Mouse (Mus musculus): ENCODE results near the gene Mpdz. TPM values are rescaled to one million over a fixed set of nuclear protein-coding genes. Genes with fewer than 3 reads are reported as not detected.

Mpdz gene
- total and polyA plus RNA-seq, 3 experiments = 19.3 to 59.6 (median 57.7) TPM

GRCm38 (mm10) chr4:81389263-81389662 is 53.4 kb downstream of the Mpdz start:
- Histone ChIP-seq H3K36me3 (ENCODE audit: control insufficient read depth, insufficient read depth, low read length) (0 out of 2 replicates have a peak, but pooled peaks cover 2% of the 10 kb centered on the region), H3K4me3 (no peak overlapping the region), H3K27me3 (ENCODE audit: control insufficient read depth, insufficient read depth, low read length) (no peaks in the 10 kb centered on the region), H3K4me1 (ENCODE audit: control insufficient read depth, insufficient read depth, low read length) (no peaks in the 10 kb centered on the region), H3K79me2 (replicated peaks; ENCODE audit: control insufficient read depth, insufficient read depth, low read length) (no peaks in the 10 kb centered on the region), H3K27ac (no peak overlapping the region), H3K9ac (ENCODE audit: low read depth, low read length) (no peak overlapping the region)
- intact Hi-C loops (cut with DNase I) = no loop called here
- TF ChIP-seq POLR2A (IDR thresholded peaks at IDR 0.05; ENCODE audit: insufficient read depth, low read depth, low read length) (no peak), EP300 (IDR thresholded peaks at IDR 0.05; ENCODE audit: insufficient read depth, low read depth, low read length) (no peak), CTCF (IDR thresholded peaks at IDR 0.05) (no peak)
- no peak for DNase-seq

GRCm38 (mm10) chr4:81387644-81388043 is 55.0 kb downstream of the Mpdz start:
- H3K9ac ChIP-seq (ENCODE audit: low read depth, low read length) = no peak overlapping the region

GRCm38 (mm10) chr4:81372355-81372754 is 70.3 kb downstream of the Mpdz start:
- no peak overlapping the region; the same call in 1 of the 2 replicates for H3K27ac ChIP-seq
- H3K4me3 ChIP-seq = no peak overlapping the region
- intact Hi-C loops (cut with DNase I) = loop anchor here (5.0 kb wide), 1 partner anchor 100 kb away; no protein-coding TSS in a partner anchor

More at GRCm38 (mm10) chr4:81387644-81388043, 55.0 kb downstream of the Mpdz start:
- Histone ChIP-seq H3K79me2 (replicated peaks; ENCODE audit: control insufficient read depth, insufficient read depth, low read length) (no peaks in the 10 kb centered on the region), H3K4me1 (ENCODE audit: control insufficient read depth, insufficient read depth, low read length) (no peaks in the 10 kb centered on the region), H3K27ac (no peak overlapping the region), H3K36me3 (ENCODE audit: control insufficient read depth, insufficient read depth, low read length) (0 out of 2 replicates have a peak, but pooled peaks cover 2% of the 10 kb centered on the region), H3K4me3 (no peak overlapping the region), H3K27me3 (ENCODE audit: control insufficient read depth, insufficient read depth, low read length) (no peaks in the 10 kb centered on the region)
- no peak for TF ChIP-seq CTCF (IDR thresholded peaks at IDR 0.05)
- TF ChIP-seq POLR2A (IDR thresholded peaks at IDR 0.05; ENCODE audit: insufficient read depth, low read depth, low read length) = no peak
- no peak for TF ChIP-seq EP300 (IDR thresholded peaks at IDR 0.05; ENCODE audit: insufficient read depth, low read depth, low read length)
- WGBS = 94% methylated on average over 2 of the region's 2 CpGs
- intact Hi-C loops (cut with DNase I) = no loop called here
- no peak for DNase-seq

GRCm38 (mm10) chr4:81351368-81351767 is 91.2 kb downstream of the Mpdz start:
- H3K4me1 ChIP-seq (ENCODE audit: control insufficient read depth, insufficient read depth, low read length) = no peaks in the 10 kb centered on the region
- H3K79me2 ChIP-seq (replicated peaks; ENCODE audit: control insufficient read depth, insufficient read depth, low read length) = no peaks in the 10 kb centered on the region
- 97% methylated on average over 3 of the region's 3 CpGs for WGBS
- H3K27ac ChIP-seq = no peak overlapping the region
- no peak for TF ChIP-seq CTCF (IDR thresholded peaks at IDR 0.05)
- no peak for TF ChIP-seq POLR2A (IDR thresholded peaks at IDR 0.05; ENCODE audit: insufficient read depth, low read depth, low read length)
- TF ChIP-seq EP300 (IDR thresholded peaks at IDR 0.05; ENCODE audit: insufficient read depth, low read depth, low read length) = no peak
- H3K4me3 ChIP-seq = no peak overlapping the region
- no peak for DNase-seq
- H3K9ac ChIP-seq (ENCODE audit: low read depth, low read length) = no peak overlapping the region
- H3K36me3 ChIP-seq (ENCODE audit: control insufficient read depth, insufficient read depth, low read length) = no peaks in the 10 kb centered on the region
- H3K27me3 ChIP-seq (ENCODE audit: control insufficient read depth, insufficient read depth, low read length) = no peaks in the 10 kb centered on the region; the same call in 1 of the 2 replicates
- intact Hi-C loops (cut with DNase I) = no loop called here

More at GRCm38 (mm10) chr4:81372355-81372754, 70.3 kb downstream of the Mpdz start:
- no peaks in the 10 kb centered on the region for H3K4me1 ChIP-seq (ENCODE audit: control insufficient read depth, insufficient read depth, low read length)
- H3K36me3 ChIP-seq (ENCODE audit: control insufficient read depth, insufficient read depth, low read length) = no peaks in the 10 kb centered on the region
- no peaks in the 10 kb centered on the region for H3K79me2 ChIP-seq (replicated peaks; ENCODE audit: control insufficient read depth, insufficient read depth, low read length)
- no peak overlapping the region for H3K9ac ChIP-seq (ENCODE audit: low read depth, low read length)
- 57% methylated on average over 4 of the region's 4 CpGs for WGBS
- TF ChIP-seq CTCF (IDR thresholded peaks at IDR 0.05) (no peak), EP300 (IDR thresholded peaks at IDR 0.05; ENCODE audit: insufficient read depth, low read depth, low read length) (no peak), POLR2A (IDR thresholded peaks at IDR 0.05; ENCODE audit: insufficient read depth, low read depth, low read length) (no peak)
- H3K27me3 ChIP-seq (ENCODE audit: control insufficient read depth, insufficient read depth, low read length) = no peaks in the 10 kb centered on the region
- DNase-seq = peak in 1 of 2 experiments; percentile 5

GRCm38 (mm10) chr4:81348646-81349045 is 94.0 kb downstream of the Mpdz start:
- H3K27ac ChIP-seq = no peak overlapping the region
- no peak for DNase-seq
- H3K4me3 ChIP-seq = no peak overlapping the region
- intact Hi-C loops (cut with DNase I) = no loop called here
- H3K36me3 ChIP-seq (ENCODE audit: control insufficient read depth, insufficient read depth, low read length) = no peaks in the 10 kb centered on the region; the same call in 1 of the 2 replicates
- no peaks in the 10 kb centered on the region for H3K4me1 ChIP-seq (ENCODE audit: control insufficient read depth, insufficient read depth, low read length)
- 84% methylated on average over 7 of the region's 7 CpGs for WGBS
- no peaks in the 10 kb centered on the region for H3K27me3 ChIP-seq (ENCODE audit: control insufficient read depth, insufficient read depth, low read length)
- H3K9ac ChIP-seq (ENCODE audit: low read depth, low read length) = no peak overlapping the region
- TF ChIP-seq EP300 (IDR thresholded peaks at IDR 0.05; ENCODE audit: insufficient read depth, low read depth, low read length) = no peak
- TF ChIP-seq POLR2A (IDR thresholded peaks at IDR 0.05; ENCODE audit: insufficient read depth, low read depth, low read length) = no peak
- no peak for TF ChIP-seq CTCF (IDR thresholded peaks at IDR 0.05)
- no peaks in the 10 kb centered on the region for H3K79me2 ChIP-seq (replicated peaks; ENCODE audit: control insufficient read depth, insufficient read depth, low read length)

- TF ChIP-seq EP300 (IDR thresholded peaks at IDR 0.05; ENCODE audit: insufficient read depth, low read depth, low read length) (no peak), POLR2A (IDR thresholded peaks at IDR 0.05; ENCODE audit: insufficient read depth, low read depth, low read length) (no peak), CTCF (IDR thresholded peaks at IDR 0.05) (no peak)
- Histone ChIP-seq H3K27me3 (ENCODE audit: control insufficient read depth, insufficient read depth, low read length) (no peaks in the 10 kb centered on the region), H3K4me1 (ENCODE audit: control insufficient read depth, insufficient read depth, low read length) (no peaks in the 10 kb centered on the region), H3K9ac (ENCODE audit: low read depth, low read length) (no peak overlapping the region), H3K36me3 (ENCODE audit: control insufficient read depth, insufficient read depth, low read length) (no peaks in the 10 kb centered on the region; the same call in 1 of the 2 replicates), H3K79me2 (replicated peaks; ENCODE audit: control insufficient read depth, insufficient read depth, low read length) (no peaks in the 10 kb centered on the region), H3K27ac (no peak overlapping the region), H3K4me3 (no peak overlapping the region)
- intact Hi-C loops (cut with DNase I) = no loop called here
- DNase-seq = no peak
- 73% methylated on average over 3 of the region's 3 CpGs for WGBS
Measured at GRCm38 (mm10) chr4:81345141-81345540, 97.5 kb downstream of the Mpdz start.

Measured in heart, adult 2 months (tissue).